Mouse (Mus musculus): ENCODE data around the gene Kcnk2.

- TF ChIP-seq CTCF (conservative IDR thresholded peaks at IDR 0.05; ENCODE audit: low read length) (no peak), NANOG (IDR thresholded peaks at IDR 0.05; ENCODE audit: borderline replicate concordance, low read length) (no peak), POU5F1 (IDR thresholded peaks at IDR 0.05; ENCODE audit: borderline replicate concordance, low read length) (no peak)
Observed at GRCm38 (mm10) chr1:189304988-189305522, 97.0 kb downstream of the Kcnk2 start.

Data from E14TG2a.4 (cell line).